Mouse (Mus musculus) spleen, adult 2 months (tissue): ENCODE data around the gene Selenon. TPM values are rescaled to one million over a fixed set of nuclear protein-coding genes. Genes with fewer than 3 reads are reported as not detected.

Experiments used
- DNase-seq, 2 experiments: peaks; one replicate each; pipeline versions ENCODE4 v3.0.0 to v3.0.0-alpha.2; 2012 to 2021; ENCODE audit warnings: low spot score in 2 of 2, low read depth in 1 of 2
- H3K27ac ChIP-seq: fragments of 200-500 bp; 2 replicates; pipeline ENCODE4 v1.5.1; 2012; ENCODE audit warnings: low read length, inconsistent platforms; ENCODE audit not compliant: insufficient read depth
- H3K27me3 ChIP-seq: fragments of 200-500 bp; 2 replicates; pipeline ENCODE4 v1.6.1; 2012; ENCODE audit warnings: mild to moderate bottlenecking, moderate library complexity, low read length, inconsistent platforms; ENCODE audit not compliant: control insufficient read depth, insufficient read depth
- H3K36me3 ChIP-seq: fragments of 200-500 bp; 2 replicates; pipeline ENCODE4 v1.6.1; 2012; ENCODE audit warnings: mild to moderate bottlenecking, low read length, inconsistent platforms; ENCODE audit not compliant: control insufficient read depth, insufficient read depth
- H3K4me1 ChIP-seq: fragments of 200-500 bp; 2 replicates; pipeline ENCODE4 v1.6.1; 2011; ENCODE audit warnings: inconsistent platforms; ENCODE audit not compliant: control insufficient read depth, insufficient read depth, insufficient read length
- H3K4me3 ChIP-seq: fragments of 200-500 bp; 2 replicates; pipeline ENCODE4 v1.5.1; 2011; ENCODE audit warnings: mild to moderate bottlenecking, inconsistent platforms; ENCODE audit not compliant: insufficient read depth, insufficient read length; ENCODE audit errors: extremely low read depth
- CTCF ChIP-seq: fragments of 200-500 bp; IDR thresholded peaks from 2 replicates; pipeline ENCODE4 v1.5.1; 2011; ENCODE audit warnings: mild to moderate bottlenecking, inconsistent platforms; ENCODE audit not compliant: insufficient read depth, insufficient read length, insufficient replicate concordance; ENCODE audit errors: extremely low read depth
- POLR2A ChIP-seq: fragments of 200-500 bp; IDR thresholded peaks from 2 replicates; pipeline ENCODE4 v1.6.1; 2011; ENCODE audit warnings: low read depth, low read length, inconsistent platforms
- WGBS: fragments of 180-500 bp; shearing (Covaris S2); methylation state at CpG from one replicate; pipeline ENCODE4 v1.1.7; 2018; 5-methylcytosine and 5-hydroxymethylcytosine counted together
- polyA plus RNA-seq: library from polyadenylated mRNA; depleted of rRNA; stranded (reverse); fragments of >200 nt; gene quantifications from 2 replicates; pipeline ENCODE4 v1.2.3, GENCODE M21; 2012

Selenon gene
- polyA plus RNA-seq, 1 experiment, result 8.3 TPM

- no peak for DNase-seq
- Histone ChIP-seq H3K27ac (no peak overlapping the region), H3K27me3 (no peaks in the 10 kb centered on the region), H3K4me3 (no peak overlapping the region), H3K36me3 (no peaks in the 10 kb centered on the region), H3K4me1 (no peaks in the 10 kb centered on the region)
- 81% methylated on average over 5 of the region's 5 CpGs for WGBS
- no peak for TF ChIP-seq POLR2A
- no peak for TF ChIP-seq CTCF
These were observed 26.4 kb upstream of the Selenon start for GRCm38 (mm10) chr4:134578407-134578806.

- WGBS, result 92% methylated on average over 2 of the region's 2 CpGs
- Histone ChIP-seq H3K27me3 (no peaks in the 10 kb centered on the region), H3K36me3 (no peaks in the 10 kb centered on the region)
These were observed 25.3 kb upstream of the Selenon start for GRCm38 (mm10) chr4:134577281-134577680.

DNA sequence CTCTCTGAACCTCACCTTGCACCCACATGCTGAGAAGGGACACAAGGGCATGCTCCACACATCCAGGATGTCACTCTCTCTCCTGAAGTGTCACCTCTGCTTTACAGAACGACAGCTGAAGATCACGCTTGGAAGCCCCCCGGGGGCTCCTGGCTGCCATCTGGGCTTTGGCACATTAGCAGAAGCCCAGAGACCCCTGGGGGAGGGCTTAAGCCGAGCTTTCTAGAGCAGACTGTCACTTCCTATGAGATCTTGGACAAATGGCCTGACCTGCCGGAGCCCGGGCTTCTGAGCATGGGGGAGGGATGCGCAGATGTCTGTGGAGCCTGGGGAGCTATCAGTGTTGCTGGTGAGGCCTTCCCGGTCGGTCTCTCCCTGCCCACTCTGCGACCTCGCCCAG, 23.5 kb upstream of the Selenon start:
- WGBS, result 90% methylated on average over 11 of the region's 11 CpGs
- H3K4me3 ChIP-seq, result no peak overlapping the region
- H3K4me1 ChIP-seq, result no peaks in the 10 kb centered on the region
- no peaks in the 10 kb centered on the region for H3K27me3 ChIP-seq
- no peaks in the 10 kb centered on the region for H3K36me3 ChIP-seq
- DNase-seq, result no peak
- TF ChIP-seq CTCF (no peak), POLR2A (no peak)
- no peak overlapping the region for H3K27ac ChIP-seq

More at GRCm38 (mm10) chr4:134577281-134577680, 25.3 kb upstream of the Selenon start:
- TF ChIP-seq POLR2A, result no peak
- TF ChIP-seq CTCF, result no peak
- no peak for DNase-seq
- H3K27ac ChIP-seq, result no peak overlapping the region
- H3K4me1 ChIP-seq, result no peaks in the 10 kb centered on the region
- H3K4me3 ChIP-seq, result no peak overlapping the region

DNA sequence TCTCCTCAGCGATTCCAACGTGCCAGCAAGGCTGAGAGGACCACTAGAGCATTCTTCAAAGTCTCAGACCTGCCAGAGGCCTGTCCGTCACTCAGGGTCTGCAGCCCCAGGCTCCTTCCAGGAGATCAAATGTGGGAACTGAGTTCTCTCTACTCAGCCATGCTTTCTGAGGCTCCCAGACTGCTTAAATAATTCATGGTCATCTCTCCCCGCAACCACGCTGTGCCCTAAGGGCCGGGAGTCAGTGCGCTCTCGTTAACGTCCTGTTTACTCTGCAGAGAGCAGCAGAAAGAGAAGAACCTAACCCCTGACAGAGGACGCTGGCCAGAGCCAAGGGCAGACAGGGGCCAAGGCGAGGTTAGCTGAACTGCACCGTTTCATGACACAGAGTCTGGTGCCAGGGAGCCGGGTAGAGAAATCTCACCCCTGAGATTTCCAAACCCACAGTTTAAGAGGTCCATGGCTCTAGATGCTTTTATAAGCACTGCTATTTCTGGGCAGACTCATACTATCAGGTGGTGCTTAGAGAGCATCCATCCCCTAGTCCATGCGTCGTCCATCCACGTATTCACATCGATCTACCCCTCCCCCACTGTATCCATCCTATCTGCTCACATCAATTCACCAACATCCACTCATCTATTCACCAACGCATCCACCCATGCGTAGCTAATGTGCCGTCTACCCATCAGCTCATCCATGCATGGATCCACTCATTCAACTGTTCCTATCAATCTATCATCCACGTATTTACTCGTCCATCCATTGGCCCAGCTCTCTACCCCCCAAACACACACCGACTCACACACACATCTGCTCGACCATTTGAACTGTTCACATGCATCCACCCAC, 20.7 kb upstream of the Selenon start:
- H3K36me3 ChIP-seq, result no peaks in the 10 kb centered on the region
- 93% methylated on average over 24 of the region's 24 CpGs for WGBS
- H3K4me3 ChIP-seq, result no peak overlapping the region
- no peak overlapping the region for H3K27ac ChIP-seq
- no peaks in the 10 kb centered on the region for H3K27me3 ChIP-seq
- no peaks in the 10 kb centered on the region for H3K4me1 ChIP-seq
- TF ChIP-seq CTCF, result no peak
- TF ChIP-seq POLR2A, result no peak
- DNase-seq, result no peak

- Histone ChIP-seq H3K4me1 (no peaks in the 10 kb centered on the region), H3K27ac (no peak overlapping the region), H3K36me3 (no peaks in the 10 kb centered on the region), H3K4me3 (no peak overlapping the region), H3K27me3 (no peaks in the 10 kb centered on the region)
- 88% methylated on average over 13 of the region's 14 CpGs for WGBS
- TF ChIP-seq CTCF, result no peak
- TF ChIP-seq POLR2A, result no peak
- no peak for DNase-seq
These were observed 18.9 kb upstream of the Selenon start for GRCm38 (mm10) chr4:134570704-134571451.

- Histone ChIP-seq H3K36me3 (no peaks in the 10 kb centered on the region), H3K4me1 (no peaks in the 10 kb centered on the region), H3K4me3 (no peak overlapping the region), H3K27ac (no peak overlapping the region), H3K27me3 (no peaks in the 10 kb centered on the region)
- DNase-seq, result no peak
- TF ChIP-seq POLR2A (no peak), CTCF (no peak)
- 85% methylated on average over 8 of the region's 8 CpGs for WGBS
These were observed 17.9 kb upstream of the Selenon start for GRCm38 (mm10) chr4:134569831-134570230.
